Comparison of ENCODE assay signal across 27 mouse cellular contexts in genomic region chr6:119587454-119587853, GRCm38 (mm10). TPM values are rescaled to one million over a fixed set of nuclear protein-coding genes. Genes with fewer than 3 reads are reported as not detected.
"Had no signal": no experiment of that assay in that cellular context is flagged by ENCODE, and none has a peak within 500 bp of the region (broad histone marks: within the 10 kb centered on the region; RNA-seq: fewer than 3 reads in every experiment).

No protein-coding gene starts in this region.

- H3K9ac ChIP-seq: heart, embryonic 13.5 days; heart, embryonic 15.5 days; hindbrain, embryonic 13.5 days; hindbrain, embryonic 15.5 days; kidney, embryonic 15.5 days; limb, embryonic 13.5 days; limb, embryonic 15.5 days; liver, embryonic 14.5 days had no signal

- H3K4me3 ChIP-seq: heart, adult 2 months; heart, embryonic 13.5 days; heart, embryonic 15.5 days; hindbrain, embryonic 13.5 days; hindbrain, embryonic 15.5 days; kidney, embryonic 15.5 days; limb, embryonic 13.5 days; limb, embryonic 15.5 days had no signal

- H3K4me1 ChIP-seq: limb, embryonic 15.5 days had no signal

- DNase-seq: gastrocnemius, postnatal 10 days; gastrocnemius, postnatal 36 days; heart, adult 11 months; heart, adult 2 months; heart, postnatal 14 days; heart, postnatal 36 days; kidney, adult 11 months; kidney, adult 2 months; kidney, adult 9 months; kidney, postnatal 14 days; kidney, postnatal 36 days; layer of hippocampus, adult 9-11 months; layer of hippocampus, postnatal 36 days; left cerebral cortex, postnatal 4 days had no signal

- ATAC-seq: hindbrain, postnatal 0 days; intestine, embryonic 16.5 days had no signal

- H3K9me3 ChIP-seq: heart, embryonic 13.5 days; heart, embryonic 15.5 days; hindbrain, embryonic 13.5 days; hindbrain, embryonic 15.5 days; kidney, embryonic 15.5 days; limb, embryonic 13.5 days; limb, embryonic 15.5 days had no signal

- H3K27me3 ChIP-seq: heart, embryonic 13.5 days; heart, embryonic 15.5 days; hindbrain, embryonic 13.5 days; hindbrain, embryonic 15.5 days; kidney, embryonic 15.5 days; limb, embryonic 13.5 days; limb, embryonic 15.5 days had no signal

- H3K27ac ChIP-seq: heart, adult 2 months; heart, embryonic 15.5 days; hindbrain, embryonic 13.5 days; hindbrain, embryonic 15.5 days; hindbrain, postnatal 0 days; kidney, embryonic 15.5 days; kidney, postnatal 0 days; limb, embryonic 13.5 days; limb, embryonic 15.5 days; liver, embryonic 14.5 days had no signal

- H3K36me3 ChIP-seq: heart, embryonic 15.5 days; hindbrain, embryonic 15.5 days; limb, embryonic 15.5 days had no signal

- H3K4me2 ChIP-seq: heart, embryonic 11.5 days; heart, embryonic 13.5 days; heart, embryonic 15.5 days; hindbrain, embryonic 13.5 days; hindbrain, embryonic 15.5 days; kidney, embryonic 15.5 days; limb, embryonic 13.5 days; limb, embryonic 15.5 days had no signal

RNA-seq across cellular contexts. Expression of gene Wnt5b, which starts 43.3 kb away (rescaled TPM):
- total RNA-seq: hematopoietic stem cell, adult 5-6 weeks had no signal
